Mouse (Mus musculus) ES-Bruce4 (cell line): ENCODE measurements at regions not wholly inside any gene's neighbourhood (a gene's known extent, or its start where the extent isn't known, plus 50 kb on each side); places are given as distances from the start of the nearest gene placed in this dataset.
"Not testable (repeated sequence)": the region's sequence is repeated elsewhere in the genome, so short reads cannot be mapped to it uniquely, and the experiment has no call there.

Source experiments
- H3K27ac ChIP-seq: 2 replicates; pipeline ENCODE4 v1.5.1; 2012; ENCODE audit warnings: low read length, inconsistent platforms; ENCODE audit not compliant: insufficient read depth
- H3K27me3 ChIP-seq: 2 replicates; pipeline ENCODE4 v1.6.1; 2012; ENCODE audit warnings: mild to moderate bottlenecking, low read length, inconsistent platforms; ENCODE audit not compliant: control insufficient read depth, poor library complexity, insufficient read depth, severe bottlenecking
- H3K36me3 ChIP-seq: 2 replicates; pipeline ENCODE4 v1.6.1; 2012; ENCODE audit warnings: inconsistent platforms, mild to moderate bottlenecking, low read length, moderate library complexity; ENCODE audit not compliant: control insufficient read depth, poor library complexity, insufficient read depth, severe bottlenecking
- H3K4me1 ChIP-seq: one replicate; pipeline ENCODE4 v1.8.1; 2011; ENCODE audit warnings: low read length; ENCODE audit not compliant: control insufficient read depth, insufficient read depth
- H3K4me3 ChIP-seq: 2 replicates; pipeline ENCODE4 v1.5.1; 2011; ENCODE audit warnings: low read depth, mild to moderate bottlenecking, low read length
- H3K9ac ChIP-seq: 2 replicates; pipeline ENCODE4 v1.6.1; 2012; ENCODE audit warnings: low read depth, mild to moderate bottlenecking, inconsistent platforms; ENCODE audit not compliant: poor library complexity, severe bottlenecking
- H3K9me3 ChIP-seq: replicated peaks from 2 replicates; pipeline ENCODE4 v1.6.1; 2012; ENCODE audit warnings: mild to moderate bottlenecking, low read length, inconsistent platforms; ENCODE audit not compliant: control insufficient read depth, poor library complexity, insufficient read depth, severe bottlenecking
- CTCF ChIP-seq: IDR thresholded peaks from one replicate; pipeline ENCODE4 v1.8.1; 2011; ENCODE audit warnings: low read depth, low read length
- EP300 ChIP-seq: IDR thresholded peaks from 2 replicates; pipeline ENCODE4 v1.6.1; 2011; ENCODE audit warnings: low read depth, low read length; ENCODE audit not compliant: insufficient read depth
- POLR2A ChIP-seq: IDR thresholded peaks from one replicate; pipeline ENCODE4 v1.8.1; 2011; ENCODE audit warnings: low read length; ENCODE audit not compliant: insufficient read depth

- Histone ChIP-seq H3K4me1 (no peaks in the 10 kb centered on the region), H3K9ac (no peak overlapping the region), H3K4me3 (no peak overlapping the region), H3K9me3 (peaks cover 12% of the 10 kb centered on the region), H3K27ac (no peak overlapping the region), H3K36me3 (no peaks in the 10 kb centered on the region), H3K27me3 (no peaks in the 10 kb centered on the region)
- no peak for TF ChIP-seq EP300
- TF ChIP-seq POLR2A = no peak
- no peak for TF ChIP-seq CTCF
Measured at GRCm38 (mm10) chr12:65364179-65364578, 138.9 kb downstream of the Wdr20rt start.

- peaks cover 12% of the 10 kb centered on the region for H3K9me3 ChIP-seq
- H3K27me3 ChIP-seq = no peaks in the 10 kb centered on the region
- no peaks in the 10 kb centered on the region for H3K4me1 ChIP-seq
- no peak overlapping the region for H3K9ac ChIP-seq
- no peak overlapping the region for H3K27ac ChIP-seq
- TF ChIP-seq EP300 (no peak), POLR2A (no peak), CTCF (no peak)
- H3K4me3 ChIP-seq = no peak overlapping the region
- no peaks in the 10 kb centered on the region for H3K36me3 ChIP-seq
Measured at GRCm38 (mm10) chr12:65367334-65367733, 142.0 kb downstream of the Wdr20rt start.

GRCm38 (mm10) chr12:65367866-65368419 lies 142.6 kb downstream of the Wdr20rt start:
- TF ChIP-seq POLR2A = no peak
- TF ChIP-seq CTCF = no peak
- no peak for TF ChIP-seq EP300
- H3K9me3 ChIP-seq = peaks cover 12% of the 10 kb centered on the region
- no peaks in the 10 kb centered on the region for H3K36me3 ChIP-seq
- no peaks in the 10 kb centered on the region for H3K27me3 ChIP-seq
- no peak overlapping the region for H3K9ac ChIP-seq
- H3K4me3 ChIP-seq = no peak overlapping the region
- no peaks in the 10 kb centered on the region for H3K4me1 ChIP-seq
- peak overlapping the region; percentile 11; the same call in 1 of the 2 replicates for H3K27ac ChIP-seq

GRCm38 (mm10) chr12:65371650-65372049 lies 146.3 kb downstream of the Wdr20rt start:
- no peak overlapping the region for H3K4me3 ChIP-seq
- H3K27me3 ChIP-seq = no peaks in the 10 kb centered on the region
- TF ChIP-seq POLR2A = no peak
- no peak for TF ChIP-seq CTCF
- no peak for TF ChIP-seq EP300
- H3K9me3 ChIP-seq = peaks cover 10% of the 10 kb centered on the region
- no peaks in the 10 kb centered on the region for H3K4me1 ChIP-seq
- H3K27ac ChIP-seq = no peak overlapping the region
- no peak overlapping the region for H3K9ac ChIP-seq
- H3K36me3 ChIP-seq = no peaks in the 10 kb centered on the region

- Histone ChIP-seq H3K27me3 (no peaks in the 10 kb centered on the region), H3K36me3 (no peaks in the 10 kb centered on the region), H3K4me3 (no peak overlapping the region), H3K9ac (no peak overlapping the region), H3K9me3 (peaks cover 11% of the 10 kb centered on the region), H3K27ac (no peak overlapping the region), H3K4me1 (no peaks in the 10 kb centered on the region)
- no peak for TF ChIP-seq CTCF
- no peak for TF ChIP-seq EP300
- no peak for TF ChIP-seq POLR2A
Measured at GRCm38 (mm10) chr12:65379321-65379720, 154.0 kb downstream of the Wdr20rt start.

- Histone ChIP-seq H3K9ac (no peak overlapping the region), H3K27ac (no peak overlapping the region), H3K4me1 (no peaks in the 10 kb centered on the region), H3K27me3 (no peaks in the 10 kb centered on the region), H3K9me3 (peaks cover 30% of the 10 kb centered on the region), H3K36me3 (no peaks in the 10 kb centered on the region), H3K4me3 (no peak overlapping the region)
- TF ChIP-seq POLR2A = no peak
- no peak for TF ChIP-seq CTCF
Measured at GRCm38 (mm10) chr12:65382118-65382791, 156.9 kb downstream of the Wdr20rt start.

- H3K9me3 ChIP-seq = peaks cover 30% of the 10 kb centered on the region
- H3K4me1 ChIP-seq, H3K36me3 ChIP-seq, H3K9ac ChIP-seq, H3K27ac ChIP-seq, H3K4me3 ChIP-seq, H3K27me3 ChIP-seq: not testable (repeated sequence)
Measured at GRCm38 (mm10) chr12:65382796-65383195, 157.5 kb downstream of the Wdr20rt start.
